Mouse (Mus musculus) T-helper 17 cell (primary cell): Measurements from ENCODE around the gene Gria3.

ENCODE experiments used
- in situ Hi-C, 2 experiments: fragments of 300-600 bp; cut with MboI, MseI; formaldehyde crosslinking; loops; 1 replicate in 1 of 2; 2 replicates in 1 of 2; pipeline ENCODE4 v1.15.1; 2025; ENCODE audit warnings: high pct_unique_total_duplicates in 2 of 2

The Gria3 gene

DNA sequence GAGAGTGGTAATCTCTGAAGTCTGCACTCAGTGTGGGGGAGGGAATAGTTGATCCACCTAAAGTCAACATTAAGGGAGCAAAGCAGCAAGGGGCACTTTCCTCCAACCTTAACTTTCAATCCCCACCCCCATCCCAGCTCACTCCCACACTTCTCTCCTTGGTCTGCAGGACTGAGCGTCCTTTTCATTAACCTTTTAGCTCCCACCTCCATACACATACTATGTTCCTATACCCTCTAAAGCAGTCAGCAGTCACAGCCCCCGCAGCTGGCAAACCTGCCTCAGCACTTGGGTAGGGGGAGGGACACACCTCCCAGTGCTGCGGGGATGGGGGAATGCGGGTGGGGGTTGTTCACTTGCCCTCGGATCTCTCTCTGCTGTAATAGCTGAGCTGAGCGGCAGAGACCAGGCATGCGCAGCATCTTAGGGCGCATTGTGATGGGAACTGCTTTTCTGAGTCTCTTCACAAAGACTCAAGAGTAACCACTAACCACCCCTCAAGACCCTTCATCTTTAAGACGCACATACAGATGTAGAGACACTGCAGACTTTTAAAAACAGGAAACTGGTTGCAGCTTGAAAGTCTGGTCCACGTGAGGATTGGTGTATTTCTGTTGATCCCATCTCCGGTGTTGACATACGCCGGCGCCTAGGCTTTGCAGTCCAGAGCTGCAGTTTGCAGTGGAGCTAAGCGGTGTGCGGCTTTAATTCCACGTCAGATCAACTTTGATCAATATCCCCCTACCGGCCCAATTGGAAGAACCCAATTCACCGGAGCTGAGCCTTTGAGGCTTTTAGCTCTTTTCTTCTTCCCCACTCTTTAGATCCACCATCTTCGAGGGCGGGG lies at the start of gene Gria3:
TSS of gene Gria3 (plus strand) at position 797 of the 847 bp plus-strand sequence.
- in situ Hi-C loops: no loop called here

DNA sequence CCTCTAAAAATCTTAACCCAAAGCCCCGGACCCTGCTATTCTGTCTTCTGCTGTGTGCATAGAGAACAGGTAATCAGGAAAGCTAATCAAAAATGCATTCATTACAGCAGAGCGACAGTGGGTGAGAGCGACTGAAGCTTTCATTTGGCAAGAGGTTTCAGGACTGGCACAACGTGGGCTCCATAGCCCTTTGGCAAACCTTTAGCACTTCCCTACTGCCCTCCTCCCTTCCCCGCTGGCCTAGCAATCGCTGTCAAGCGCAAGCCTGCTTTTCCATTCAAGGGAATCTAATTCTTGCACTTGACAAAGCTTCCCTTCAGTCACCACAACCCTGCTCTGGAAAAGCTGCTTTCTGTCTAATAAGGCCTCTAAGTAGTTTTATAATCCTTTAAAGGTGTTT lies 13.6 kb upstream of the Gria3 start:
- in situ Hi-C loops: no loop called here

DNA sequence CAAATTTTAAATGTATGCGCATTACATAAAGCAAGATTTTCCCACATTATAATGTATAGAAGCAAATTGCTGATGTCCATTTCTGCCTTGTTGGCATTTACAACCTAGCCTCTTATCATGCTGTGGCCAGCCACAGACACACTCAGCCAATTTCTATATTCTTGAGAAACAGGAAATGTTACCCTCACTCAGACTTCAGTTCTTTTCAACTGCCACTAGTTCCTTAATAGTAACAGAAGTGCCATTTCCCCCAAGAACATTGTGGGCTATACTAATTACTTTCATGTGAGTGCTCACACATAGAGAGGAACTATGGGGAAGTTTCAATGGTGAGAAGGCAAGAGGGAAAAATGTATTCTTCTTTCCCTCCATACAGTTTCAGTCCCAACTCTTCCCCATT lies 11.6 kb upstream of the Gria3 start:
- in situ Hi-C loops: no loop called here

DNA sequence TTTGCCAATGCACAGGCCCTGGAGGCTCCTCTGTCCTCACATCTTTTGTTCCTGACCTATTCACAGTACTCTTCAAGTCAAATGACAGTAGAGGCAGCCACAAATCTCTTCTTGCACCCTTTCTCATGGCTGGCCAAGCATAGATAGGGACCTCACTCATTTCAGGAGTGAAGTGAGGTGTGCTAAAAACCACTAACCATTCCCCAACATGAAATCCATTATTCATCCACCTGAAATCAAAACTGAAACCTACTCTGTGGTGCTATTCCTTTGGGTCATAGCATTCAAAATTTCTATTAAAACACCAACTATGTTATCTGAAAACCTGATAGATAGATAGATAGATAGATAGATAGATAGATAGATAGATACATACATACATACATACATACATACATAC lies 2.2 kb upstream of the Gria3 start:
- in situ Hi-C loops: no loop called here

DNA sequence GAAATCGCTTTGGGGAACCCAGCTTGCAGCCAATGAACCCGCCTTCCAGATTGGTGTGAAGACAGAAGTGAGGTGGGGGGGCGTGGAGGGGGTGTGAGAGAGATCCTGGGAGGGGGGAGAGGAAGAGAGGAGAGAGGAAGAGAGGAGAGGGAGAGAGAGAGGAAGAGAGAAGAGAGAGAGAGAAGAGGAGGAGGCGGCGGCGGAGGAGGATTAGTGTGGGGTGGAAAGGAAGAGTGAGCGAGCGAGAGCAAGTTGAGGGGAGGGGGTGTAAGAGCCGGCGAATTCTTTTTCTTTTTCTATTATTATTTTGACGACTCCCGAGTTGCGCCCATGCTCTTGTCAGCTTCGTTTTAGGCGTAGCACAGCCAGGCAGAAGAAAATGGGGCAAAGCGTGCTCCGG lies 532 bp downstream of the Gria3 start:
- in situ Hi-C loops: no loop called here

DNA sequence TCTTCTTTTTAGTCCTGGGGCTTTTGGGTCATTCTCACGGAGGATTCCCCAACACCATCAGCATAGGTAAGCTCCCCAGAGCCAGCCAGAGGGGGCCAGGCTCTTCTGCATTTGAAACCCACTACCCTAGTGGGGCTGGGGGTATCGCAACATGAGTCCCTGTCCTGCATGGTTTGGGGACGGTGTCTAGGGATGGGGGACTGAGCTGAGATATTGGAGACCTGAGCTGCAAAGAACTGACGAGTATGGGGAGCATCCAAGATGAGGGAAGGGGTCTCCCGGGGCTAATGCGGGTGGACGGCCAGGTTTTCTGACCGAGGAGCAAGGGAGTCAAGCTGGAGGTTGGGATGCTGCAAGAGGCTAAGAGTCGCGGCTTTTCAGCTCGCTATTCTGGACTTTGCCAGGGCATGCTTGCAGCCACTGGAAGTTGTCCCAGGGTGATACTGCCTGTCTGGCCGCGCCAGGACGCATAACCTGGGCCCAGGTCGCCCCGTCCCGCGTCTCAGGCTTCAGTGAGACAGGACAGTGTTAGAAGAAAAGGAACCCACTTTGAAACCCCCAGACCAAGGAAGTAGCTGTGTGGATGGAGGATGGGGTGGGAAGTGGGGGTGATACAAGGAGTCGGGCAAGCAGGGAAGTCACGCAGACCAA lies 1.1 kb downstream of the Gria3 start:
- in situ Hi-C loops: no loop called here

DNA sequence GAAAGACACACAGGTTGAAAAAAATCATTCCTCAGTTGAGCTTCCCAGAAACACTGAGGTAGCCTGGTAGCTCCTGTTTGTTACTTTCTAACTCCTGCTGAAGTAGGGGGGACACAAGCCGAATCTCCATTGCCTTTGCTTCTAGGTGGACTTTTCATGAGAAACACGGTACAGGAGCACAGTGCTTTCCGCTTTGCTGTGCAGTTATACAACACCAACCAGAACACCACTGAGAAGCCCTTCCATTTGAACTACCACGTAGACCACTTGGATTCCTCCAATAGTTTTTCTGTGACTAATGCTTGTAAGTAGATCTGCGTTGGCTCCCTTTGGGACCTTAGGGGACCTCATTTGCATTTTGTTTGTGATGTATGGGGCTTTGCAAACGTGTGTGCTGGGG lies 2.0 kb downstream of the Gria3 start:
- in situ Hi-C loops: no loop called here

DNA sequence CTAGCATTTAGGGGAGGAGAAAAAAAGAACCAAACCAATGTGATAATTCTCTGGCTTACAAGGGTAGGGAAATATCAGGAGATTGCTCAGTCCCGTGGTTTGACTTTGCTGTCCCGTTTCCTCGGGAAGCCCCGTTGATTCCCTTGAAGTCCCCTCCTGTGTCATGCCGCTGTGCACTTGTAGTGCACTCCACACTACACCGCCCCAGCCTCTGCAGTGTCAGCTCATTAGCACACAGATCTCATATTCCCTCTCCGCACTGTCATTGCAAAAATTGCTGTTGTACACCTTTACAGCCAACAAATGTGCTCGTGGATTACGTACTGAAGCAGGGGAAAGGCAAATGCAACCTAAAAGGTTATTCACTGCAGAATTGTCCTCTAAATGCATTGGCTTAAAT lies 5.6 kb downstream of the Gria3 start:
- in situ Hi-C loops: no loop called here

DNA sequence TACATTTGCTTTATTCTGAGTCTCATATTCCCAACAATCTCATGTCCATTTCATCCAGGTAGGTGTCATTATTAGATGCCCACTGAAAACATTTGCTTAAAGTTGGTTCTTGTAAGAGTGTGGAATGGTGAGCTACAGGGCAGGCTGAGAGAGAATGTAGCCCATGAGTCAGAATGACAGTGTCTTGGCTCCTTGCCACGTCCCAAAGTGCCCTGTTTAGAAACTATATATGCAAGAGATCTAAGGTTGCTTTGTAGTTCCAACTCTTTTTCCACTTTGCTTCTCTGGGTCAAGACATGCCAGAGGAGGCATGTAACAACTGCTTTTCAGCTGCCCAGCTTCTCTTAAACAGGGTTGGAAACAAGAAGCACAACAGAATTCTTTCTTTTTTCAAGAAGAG lies 9.1 kb downstream of the Gria3 start:
- in situ Hi-C loops: no loop called here

DNA sequence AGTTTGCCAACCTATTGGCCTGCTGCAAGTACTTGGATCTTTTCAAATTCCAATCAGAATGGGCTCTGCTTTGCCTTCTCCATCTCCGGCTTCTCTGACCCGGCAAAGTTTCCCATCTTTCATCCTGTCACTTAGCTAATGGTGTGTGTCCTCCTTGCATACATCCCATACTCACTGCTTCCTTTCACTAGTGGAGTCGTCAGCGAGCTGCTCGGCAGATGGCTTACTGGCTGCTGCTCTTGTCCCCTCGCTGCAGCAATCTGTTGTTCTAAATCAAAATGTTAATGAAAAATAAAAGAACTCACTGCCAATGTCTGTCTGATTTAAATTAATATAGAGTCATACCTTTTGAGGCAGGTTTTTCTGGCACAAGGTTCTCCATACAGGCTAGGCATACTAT lies 25.0 kb downstream of the Gria3 start:
- in situ Hi-C loops: no loop called here

DNA sequence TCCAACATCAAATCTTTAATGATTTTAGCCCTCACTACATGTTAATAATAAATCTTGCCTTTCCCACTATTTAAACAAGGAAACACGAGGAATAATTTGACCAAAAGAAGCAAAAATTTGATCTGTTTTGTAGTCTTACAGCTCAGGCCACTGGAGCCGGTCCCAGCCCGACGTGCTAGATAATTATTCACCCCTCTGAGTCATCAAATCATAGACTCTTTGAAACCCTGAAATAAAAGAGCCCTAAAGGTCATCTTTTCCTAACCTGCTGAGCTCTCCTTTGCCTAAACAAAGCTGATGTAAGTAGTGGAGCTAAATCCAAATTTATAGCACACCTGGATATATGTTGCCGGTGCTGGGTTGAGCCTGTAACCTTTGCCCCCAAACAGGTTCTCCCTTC lies 27.4 kb downstream of the Gria3 start:
- in situ Hi-C loops: no loop called here

DNA sequence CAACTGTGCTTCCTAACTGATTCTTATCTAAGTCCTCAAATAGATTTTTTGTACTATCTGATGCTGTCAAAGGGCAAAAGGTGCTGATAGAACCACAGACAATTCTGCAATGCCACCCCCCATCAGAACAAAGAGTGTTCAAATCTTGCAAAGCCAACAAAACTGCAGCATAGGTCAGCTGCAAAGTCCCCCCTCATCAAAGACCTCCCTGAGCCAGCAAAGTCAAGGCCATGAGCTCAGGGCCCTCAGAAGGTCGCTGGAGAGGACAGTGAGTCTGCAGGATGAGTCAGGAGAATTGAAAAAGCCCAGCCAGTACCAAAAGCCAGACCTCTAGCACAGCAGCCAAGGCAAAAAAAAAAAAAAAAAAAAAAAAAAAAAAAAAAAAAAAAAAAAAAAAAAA lies 34.9 kb downstream of the Gria3 start:
- in situ Hi-C loops: no loop called here

DNA sequence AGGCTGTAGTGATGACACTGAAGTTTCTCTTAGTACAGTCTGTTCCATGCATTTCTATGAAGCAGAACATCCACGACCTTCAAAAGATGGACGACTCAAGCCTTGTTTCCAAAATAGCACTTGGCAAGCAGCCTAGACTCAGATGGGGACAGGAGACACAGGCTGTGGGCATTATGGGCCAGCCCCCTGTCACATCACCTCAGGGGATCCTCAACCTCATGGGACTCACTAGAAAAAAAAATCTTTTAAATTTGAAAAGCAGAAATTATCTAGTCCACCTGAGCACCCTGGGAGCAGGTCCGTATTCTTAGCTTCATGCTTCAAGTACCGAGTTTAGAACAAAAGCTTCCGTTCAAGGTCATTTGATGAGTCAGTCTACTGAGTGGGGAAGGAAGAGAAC lies 38.2 kb downstream of the Gria3 start:
- in situ Hi-C loops: no loop called here

DNA sequence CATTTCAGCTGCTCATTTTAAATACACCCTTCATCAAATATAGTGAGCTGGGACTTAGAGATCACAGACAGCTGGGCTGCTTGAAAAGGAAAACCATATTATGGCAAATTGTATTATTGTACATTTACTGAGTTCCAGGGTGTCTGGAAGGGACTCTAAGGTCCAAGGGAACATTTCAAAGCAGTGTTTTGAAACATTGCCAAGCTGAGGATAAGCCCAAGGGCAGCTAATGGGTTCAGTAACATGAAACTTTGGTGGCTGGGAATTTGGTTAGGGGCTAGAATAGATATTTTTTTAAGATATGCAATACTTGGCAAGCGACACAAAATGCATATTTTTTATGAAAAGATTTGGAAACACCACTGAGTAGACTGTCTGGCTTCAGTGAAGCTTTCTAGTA lies 48.2 kb downstream of the Gria3 start:
- in situ Hi-C loops: no loop called here

DNA sequence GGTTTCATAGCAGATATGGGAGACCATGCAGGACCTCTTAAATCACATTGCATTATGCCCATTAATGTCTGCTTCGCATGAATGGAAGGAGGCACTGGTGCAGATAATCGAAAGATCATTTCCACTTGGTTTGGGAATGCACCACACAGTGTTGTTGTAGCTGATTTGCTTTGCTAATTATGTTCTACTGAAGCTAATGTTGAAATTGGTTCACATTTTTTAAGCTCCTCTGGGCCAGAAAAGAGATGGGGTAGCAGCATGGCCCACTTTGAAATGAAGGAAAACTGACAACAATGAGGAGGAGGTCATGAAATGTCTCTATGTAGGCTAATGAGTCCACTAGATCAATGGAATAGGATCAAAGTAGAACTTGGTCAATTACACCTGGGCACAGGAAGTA lies 76.8 kb downstream of the Gria3 start:
- in situ Hi-C loops: no loop called here

DNA sequence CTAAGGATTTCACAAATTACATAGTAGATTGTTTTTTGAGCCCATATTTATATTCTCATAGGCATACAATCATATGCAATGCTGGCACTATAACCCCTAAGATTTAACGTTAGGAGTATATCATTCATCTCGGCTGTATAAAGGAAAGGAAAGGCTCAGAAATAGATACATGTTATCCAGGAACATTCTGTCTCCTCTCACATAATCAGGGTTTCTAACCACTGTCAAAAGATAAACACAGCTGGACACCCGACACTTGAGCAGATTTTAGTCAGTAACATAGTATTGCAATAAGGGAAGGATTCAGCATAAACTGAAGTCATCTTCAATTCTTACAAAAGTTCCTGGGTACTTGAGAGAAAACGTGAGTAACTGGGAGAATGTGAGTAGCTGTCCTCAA lies 95.9 kb downstream of the Gria3 start:
- in situ Hi-C loops: no loop called here

DNA sequence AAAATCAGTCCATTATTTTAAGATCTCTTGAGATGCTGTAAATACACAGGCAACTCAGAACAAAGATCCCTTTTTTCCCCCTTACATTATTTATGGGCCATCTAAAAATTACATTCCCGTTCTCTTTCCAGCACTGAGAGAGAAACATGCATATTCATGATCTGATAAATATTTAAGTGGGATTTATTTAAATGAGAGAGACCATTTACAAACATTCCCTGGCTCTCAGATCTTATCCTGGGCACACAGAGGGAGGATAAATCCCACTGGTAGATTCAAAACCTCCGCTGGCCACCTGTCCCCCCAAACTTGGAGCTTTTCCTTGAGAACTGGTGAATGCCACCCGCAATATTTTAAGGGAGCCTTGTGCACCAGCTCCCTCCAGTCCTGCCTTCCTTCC lies 104.7 kb downstream of the Gria3 start:
- in situ Hi-C loops: no loop called here

DNA sequence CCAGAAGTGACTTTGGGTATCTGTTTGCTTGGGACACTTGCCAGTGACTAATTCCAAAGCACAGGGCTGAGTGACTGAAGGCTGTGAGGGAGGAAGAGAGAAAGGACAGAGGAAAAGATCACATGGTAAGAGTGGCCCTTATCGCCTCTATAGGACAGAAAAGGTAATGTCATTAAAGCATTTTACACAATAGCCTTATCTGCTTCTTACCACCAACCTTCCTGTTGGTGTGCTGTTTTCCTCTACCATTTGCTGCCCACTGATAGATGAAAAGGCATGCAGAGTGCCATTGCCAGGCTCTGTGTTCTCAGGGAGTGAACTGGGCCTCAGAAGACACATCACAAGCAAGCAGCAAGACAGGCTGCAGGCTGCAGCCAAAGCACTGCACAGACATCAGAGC lies 107.3 kb downstream of the Gria3 start:
- in situ Hi-C loops: no loop called here

DNA sequence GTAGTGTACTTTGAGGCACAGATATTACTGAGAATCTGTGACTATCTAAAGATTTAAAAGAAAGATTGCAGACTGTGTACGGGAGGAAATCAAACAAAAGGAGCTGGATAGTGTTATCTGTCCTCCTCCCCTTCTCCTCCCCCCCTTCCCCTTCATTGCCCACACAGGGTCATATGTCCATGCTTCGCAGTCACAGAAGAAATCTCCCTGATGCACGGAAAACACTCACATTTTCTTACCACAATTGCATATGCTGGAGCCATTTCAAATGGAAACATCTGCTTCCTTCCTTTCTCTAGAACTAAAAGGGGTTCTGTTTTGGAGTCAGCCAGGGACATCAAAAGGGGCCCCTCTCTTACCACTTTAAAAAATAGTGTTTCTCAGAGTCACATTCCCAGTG lies 114.3 kb downstream of the Gria3 start:
- in situ Hi-C loops: loop anchor here in 1 of 2 experiments (5.0 kb wide), 1 partner anchor 53 kb away; no protein-coding TSS in a partner anchor

DNA sequence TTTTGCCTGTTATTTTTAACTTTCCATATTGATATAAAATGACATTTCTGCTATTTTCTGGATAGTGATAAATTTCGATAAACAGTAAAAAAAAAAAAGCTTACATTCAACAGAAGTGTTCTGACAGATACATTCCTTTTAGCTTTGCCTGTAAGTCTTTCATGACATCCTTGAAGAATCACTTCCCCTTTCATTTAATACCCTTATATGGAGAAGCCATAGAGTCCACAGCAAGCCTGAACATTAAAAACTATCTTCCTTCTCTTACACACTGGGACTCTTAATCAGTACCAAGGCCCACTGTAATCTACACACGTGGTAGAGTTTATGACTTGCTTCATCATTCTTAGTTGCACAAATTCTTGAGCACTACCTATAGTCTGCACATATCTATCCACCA lies 131.9 kb downstream of the Gria3 start:
- in situ Hi-C loops: no loop called here

DNA sequence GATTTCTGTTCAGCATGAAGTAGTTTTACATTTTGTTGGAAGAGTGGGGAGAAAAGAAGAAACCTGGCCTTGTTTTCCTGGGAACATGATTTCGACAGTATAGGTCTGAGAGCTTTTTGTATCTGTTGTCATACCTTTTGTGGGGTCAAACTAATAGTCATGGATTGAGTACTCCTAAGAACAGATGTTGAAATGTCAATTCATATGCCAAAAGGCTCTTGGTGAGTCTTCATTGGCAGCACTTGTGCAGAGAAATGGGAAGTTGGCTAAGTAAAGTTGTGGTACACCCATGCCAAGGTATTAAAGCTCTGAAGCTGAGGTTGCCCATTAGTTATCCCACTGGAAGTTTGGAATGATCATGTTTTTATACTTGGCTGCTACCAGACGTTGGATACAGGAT lies 135.2 kb downstream of the Gria3 start:
- in situ Hi-C loops: no loop called here

DNA sequence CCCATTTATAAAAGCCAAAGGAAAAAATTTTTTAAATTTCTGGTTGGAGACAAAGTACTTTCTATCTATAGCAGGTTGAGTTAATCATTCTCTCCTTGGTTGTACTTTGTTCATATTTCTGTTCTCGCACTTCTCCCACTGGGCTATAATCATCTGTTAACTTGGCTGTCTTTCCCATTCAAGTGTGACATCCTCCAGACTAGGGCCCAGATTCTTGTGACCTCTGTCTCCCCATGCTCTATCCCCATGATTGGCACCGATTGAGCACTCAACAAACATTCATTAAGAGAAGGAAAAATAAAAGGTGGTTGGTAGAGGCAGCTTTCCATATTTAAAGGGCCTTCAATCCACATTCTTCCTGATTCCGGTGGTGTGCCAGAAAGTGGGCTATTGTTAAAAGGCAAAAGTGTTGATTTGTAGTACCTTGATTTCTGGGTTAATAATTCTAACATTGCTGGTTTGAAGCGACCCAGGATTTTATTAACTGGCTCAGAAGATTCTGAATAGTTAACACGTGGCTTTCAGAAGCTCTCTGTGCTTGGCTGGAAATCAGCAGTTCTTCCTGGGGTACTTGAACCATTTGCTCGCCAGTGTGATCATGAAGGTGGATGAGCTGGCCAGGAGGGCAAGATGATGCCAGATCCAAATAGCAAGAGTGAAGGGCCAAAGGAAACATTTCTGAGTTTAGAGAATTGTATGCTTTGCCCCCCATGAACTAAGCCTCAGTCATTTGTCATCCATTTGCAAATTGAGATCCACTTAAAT lies 161.8 kb downstream of the Gria3 start:
- in situ Hi-C loops: no loop called here

DNA sequence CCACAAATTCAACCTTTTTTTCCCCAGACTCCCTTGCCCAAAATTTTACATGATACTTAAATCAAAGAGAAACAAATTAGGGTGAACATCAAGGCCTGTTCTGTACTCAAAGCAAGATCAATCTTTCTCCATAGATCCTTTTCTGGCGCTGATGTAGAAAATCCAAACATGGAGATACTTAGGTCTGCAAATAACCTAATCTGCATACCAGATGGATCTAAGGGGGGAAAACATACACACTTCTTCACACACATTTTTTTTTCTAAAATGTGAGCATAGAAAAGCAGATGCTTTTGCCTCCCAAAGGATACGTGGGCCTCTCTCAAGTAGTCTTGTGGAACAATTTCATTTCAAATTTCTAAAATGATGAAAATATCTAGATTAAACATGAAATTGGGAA lies 164.2 kb downstream of the Gria3 start:
- in situ Hi-C loops: no loop called here
